Mouse (Mus musculus) liver, embryonic 16.5 days (tissue): ENCODE results near the gene Jmjd8. TPM values are rescaled to one million over a fixed set of nuclear protein-coding genes. Genes with fewer than 3 reads are reported as not detected.

ENCODE experiments used
- ATAC-seq: fragments of 200-750 bp; cut with Nextera tagmentation; 2 replicates; pipeline ENCODE4 v1.8.0; 2017; ENCODE audit warnings: low read depth, mild to moderate bottlenecking, moderate number of reproducible peaks, moderate library complexity
- H3K27ac ChIP-seq: fragments of 300-500 bp; sonication (generic); 2 replicates; pipeline ENCODE4 v1.5.1; 2014; ENCODE audit warnings: mild to moderate bottlenecking, low read length
- H3K27me3 ChIP-seq: fragments of 300-500 bp; sonication (generic); 2 replicates; pipeline ENCODE4 v1.6.1; 2014; ENCODE audit warnings: low read depth, low read length, mixed read lengths; ENCODE audit not compliant: control insufficient read depth, insufficient read depth
- H3K36me3 ChIP-seq: fragments of 300-500 bp; sonication (generic); 2 replicates; pipeline ENCODE4 v1.6.1; 2014; ENCODE audit warnings: mild to moderate bottlenecking; ENCODE audit not compliant: control insufficient read depth, insufficient read depth
- H3K4me1 ChIP-seq: fragments of 300-500 bp; sonication (generic); 2 replicates; pipeline ENCODE4 v1.6.1; 2014; ENCODE audit warnings: low read depth, low read length, mixed read lengths; ENCODE audit not compliant: control insufficient read depth
- H3K4me2 ChIP-seq: fragments of 300-500 bp; sonication (generic); 2 replicates; pipeline ENCODE4 v1.6.1; 2014; ENCODE audit warnings: low read depth, low read length, mixed read lengths
- H3K4me3 ChIP-seq: fragments of 300-500 bp; sonication (generic); 2 replicates; pipeline ENCODE4 v1.5.1; 2014; ENCODE audit warnings: low read depth, mild to moderate bottlenecking, low read length
- H3K9ac ChIP-seq: fragments of 300-500 bp; sonication (generic); 2 replicates; pipeline ENCODE4 v1.6.1; 2014; ENCODE audit warnings: low read depth, low read length
- H3K9me3 ChIP-seq: fragments of 300-500 bp; sonication (generic); replicated peaks from 2 replicates; pipeline ENCODE4 v1.6.1; 2016; ENCODE audit warnings: low read length; ENCODE audit not compliant: control insufficient read depth
- WGBS: fragments of 180-500 bp; shearing (Covaris S2); extraction: QIAGEN DNeasy Blood & Tissue Kit; methylation state at CpG from one replicate; pipeline ENCODE4 v1.1.7; 2014; ENCODE audit not compliant: insufficient replicate concordance; 5-methylcytosine and 5-hydroxymethylcytosine counted together
- polyA plus RNA-seq: library from polyadenylated mRNA; unstranded; fragments of >200 nt; fragmentation: Nextera tagmentation; extraction: Ambion mirVana; gene quantifications from 2 replicates; pipeline ENCODE4 v1.2.1, GENCODE M21; 2015

The Jmjd8 gene
- polyA plus RNA-seq = 20.7 and 23.5 TPM in 2 replicates

DNA sequence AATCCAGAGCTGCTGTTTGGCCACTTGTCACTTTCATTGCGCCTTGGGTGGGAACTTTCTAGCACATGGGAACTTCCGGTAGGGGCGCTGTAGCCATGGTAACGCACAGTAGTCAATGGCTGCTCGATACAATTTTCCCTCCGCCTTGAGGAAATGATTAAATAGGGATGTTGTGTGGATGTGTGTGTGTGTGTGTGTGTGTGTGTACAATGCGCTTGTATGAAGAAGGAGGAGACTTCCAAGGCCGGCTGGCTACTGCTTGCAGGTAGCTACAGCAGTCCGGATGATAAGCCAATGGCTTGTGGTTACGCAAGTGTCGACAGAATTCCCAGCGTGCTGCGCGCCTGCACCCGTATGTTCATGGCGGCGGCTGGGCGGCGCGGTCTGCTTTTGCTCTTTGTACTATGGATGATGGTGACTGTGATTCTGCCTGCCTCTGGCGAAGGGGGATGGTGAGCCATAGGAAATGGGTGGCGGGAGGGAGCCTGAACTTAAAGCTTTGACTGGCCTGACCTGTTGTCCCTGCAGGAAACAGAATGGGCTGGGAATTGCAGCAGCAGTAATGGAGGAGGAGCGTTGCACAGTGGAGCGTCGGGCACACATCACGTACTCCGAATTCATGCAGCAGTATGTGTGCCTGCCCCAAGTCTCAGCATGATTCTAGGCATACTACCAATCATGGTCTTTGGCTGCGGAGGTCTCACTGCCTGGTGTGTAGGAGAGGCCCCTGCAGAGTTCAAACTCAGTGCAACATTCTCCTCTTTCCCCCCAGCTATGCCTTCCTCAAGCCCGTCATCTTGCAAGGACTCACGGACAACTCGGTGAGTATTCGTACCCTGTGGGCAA is at the start of gene Jmjd8:
Gene Jmjd8 (plus strand): TSS at position 156 of the 846 bp plus-strand sequence.
- peak within 1 kb of the TSS; percentile 60 for H3K4me3 ChIP-seq
- H3K4me2 ChIP-seq = peak within 1 kb of the TSS; percentile 69
- peak within 1 kb of the TSS; percentile 73 for H3K9ac ChIP-seq
- 1% methylated on average over 32 of the region's 32 CpGs for whole genome bisulfite sequencing
- peak within 1 kb of the TSS; percentile 75 for H3K27ac ChIP-seq
- H3K4me1 ChIP-seq = peaks cover 60% of the 10 kb centered on the region
- H3K27me3 ChIP-seq = no peaks in the 10 kb centered on the region
- H3K9me3 ChIP-seq = no peaks in the 10 kb centered on the region
- peaks cover 14% of the 10 kb centered on the region for H3K36me3 ChIP-seq
- ATAC-seq = peak; percentile 11; the same call in 1 of the 2 replicates

DNA sequence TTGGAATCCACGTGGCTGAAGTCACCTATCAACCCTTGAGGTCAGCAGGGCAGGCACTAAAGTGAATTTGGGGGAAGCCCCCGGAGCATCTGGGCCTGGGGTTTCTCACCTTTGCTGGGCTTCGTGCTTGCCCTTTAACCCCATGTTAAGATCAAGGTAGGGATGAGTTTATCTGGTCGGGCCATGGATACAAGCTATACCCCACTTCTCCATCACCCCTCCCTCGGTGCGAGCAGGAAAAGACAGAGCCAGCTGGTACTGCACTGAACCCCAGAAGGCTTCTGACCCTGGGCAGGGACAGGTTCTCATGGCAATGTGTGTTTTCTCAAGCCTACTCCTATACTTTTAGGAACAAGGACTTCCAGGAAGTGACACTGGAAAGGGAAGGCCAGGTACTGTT is 47.3 kb upstream of the Jmjd8 start:
- Histone ChIP-seq H3K27me3 (no peaks in the 10 kb centered on the region), H3K36me3 (peaks cover 12% of the 10 kb centered on the region; the same call in 1 of the 2 replicates)
- WGBS = 76% methylated on average over 6 of the region's 6 CpGs

DNA sequence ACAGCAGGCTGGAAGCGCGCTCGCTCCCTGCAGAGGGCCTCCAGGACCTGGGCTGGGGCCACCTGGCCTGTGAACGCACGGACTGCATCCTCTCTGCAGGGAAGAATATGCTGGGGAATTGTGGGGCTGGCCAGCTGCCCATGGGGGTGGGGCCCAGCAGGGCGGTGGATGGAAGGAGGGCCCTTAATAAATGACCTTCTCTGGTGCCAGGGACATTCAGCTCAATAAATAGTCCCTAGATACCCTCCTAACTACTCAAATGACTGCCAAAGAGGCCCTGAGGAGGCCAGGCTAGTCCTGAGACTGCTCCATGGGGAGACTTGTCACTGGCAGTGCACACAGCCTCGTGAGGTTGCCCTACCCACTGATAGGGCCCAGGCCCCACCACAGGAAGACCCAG is 45.6 kb upstream of the Jmjd8 start:
- no peak for ATAC-seq
- H3K36me3 ChIP-seq = peaks cover 10% of the 10 kb centered on the region; the same call in 1 of the 2 replicates

More for the DNA sequence above, 47.3 kb upstream of the Jmjd8 start:
- no peak overlapping the region for H3K4me3 ChIP-seq
- peaks cover 5% of the 10 kb centered on the region for H3K4me1 ChIP-seq
- H3K4me2 ChIP-seq = no peak overlapping the region
- no peak for ATAC-seq
- H3K9ac ChIP-seq = no peak overlapping the region
- no peak overlapping the region for H3K27ac ChIP-seq
- H3K9me3 ChIP-seq = no peaks in the 10 kb centered on the region

GRCm38 (mm10) chr17:25783861-25784574 is 44.6 kb upstream of the Jmjd8 start:
- no peak overlapping the region for H3K4me3 ChIP-seq
- H3K4me1 ChIP-seq = peaks cover 5% of the 10 kb centered on the region
- no peak overlapping the region for H3K4me2 ChIP-seq
- whole genome bisulfite sequencing = 71% methylated on average over 15 of the region's 15 CpGs
- no peaks in the 10 kb centered on the region for H3K9me3 ChIP-seq
- ATAC-seq = no peak
- H3K27me3 ChIP-seq = no peaks in the 10 kb centered on the region
- H3K36me3 ChIP-seq = peaks cover 10% of the 10 kb centered on the region; the same call in 1 of the 2 replicates
- H3K27ac ChIP-seq = no peak overlapping the region
- H3K9ac ChIP-seq = no peak overlapping the region

More for the DNA sequence above, 45.6 kb upstream of the Jmjd8 start:
- no peak overlapping the region for H3K9ac ChIP-seq
- H3K4me1 ChIP-seq = peaks cover 5% of the 10 kb centered on the region
- WGBS = 66% methylated on average over 7 of the region's 7 CpGs
- H3K27ac ChIP-seq = no peak overlapping the region
- H3K4me3 ChIP-seq = no peak overlapping the region
- H3K27me3 ChIP-seq = no peaks in the 10 kb centered on the region
- no peak overlapping the region for H3K4me2 ChIP-seq
- H3K9me3 ChIP-seq = no peaks in the 10 kb centered on the region

- Histone ChIP-seq H3K4me3 (peak within 1 kb of the TSS; percentile 76), H3K27me3 (no peaks in the 10 kb centered on the region), H3K9me3 (no peaks in the 10 kb centered on the region), H3K36me3 (peaks cover 7% of the 10 kb centered on the region; the same call in 1 of the 2 replicates), H3K4me2 (peak within 1 kb of the TSS; percentile 69), H3K9ac (peak within 1 kb of the TSS; percentile 71), H3K4me1 (peaks cover 5% of the 10 kb centered on the region), H3K27ac (peak within 1 kb of the TSS; percentile 54)
- under 1% methylated on average over 23 of the region's 23 CpGs for WGBS
- peak; percentile 86 for ATAC-seq
Observed at GRCm38 (mm10) chr17:25785281-25785745, 43.4 kb upstream of the Jmjd8 start, which contains the start of gene Haghl. Gene Haghl, minus strand, starts transcription at chr17:25785673.

GRCm38 (mm10) chr17:25786280-25786679 is 42.4 kb upstream of the Jmjd8 start, which contains the start of gene Ccdc78:
Gene Ccdc78, plus strand, starts transcription at chr17:25786580.
- 66% methylated on average over 3 of the region's 3 CpGs for whole genome bisulfite sequencing
- Histone ChIP-seq H3K9me3 (no peaks in the 10 kb centered on the region), H3K4me1 (peaks cover 11% of the 10 kb centered on the region), H3K36me3 (peaks cover 4% of the 10 kb centered on the region; the same call in 1 of the 2 replicates), H3K4me2 (peak within 1 kb of the TSS; percentile 69), H3K27me3 (no peaks in the 10 kb centered on the region), H3K9ac (peak within 1 kb of the TSS; percentile 71), H3K27ac (peak within 1 kb of the TSS; percentile 54), H3K4me3 (peak within 1 kb of the TSS; percentile 76)
- no peak for ATAC-seq

DNA sequence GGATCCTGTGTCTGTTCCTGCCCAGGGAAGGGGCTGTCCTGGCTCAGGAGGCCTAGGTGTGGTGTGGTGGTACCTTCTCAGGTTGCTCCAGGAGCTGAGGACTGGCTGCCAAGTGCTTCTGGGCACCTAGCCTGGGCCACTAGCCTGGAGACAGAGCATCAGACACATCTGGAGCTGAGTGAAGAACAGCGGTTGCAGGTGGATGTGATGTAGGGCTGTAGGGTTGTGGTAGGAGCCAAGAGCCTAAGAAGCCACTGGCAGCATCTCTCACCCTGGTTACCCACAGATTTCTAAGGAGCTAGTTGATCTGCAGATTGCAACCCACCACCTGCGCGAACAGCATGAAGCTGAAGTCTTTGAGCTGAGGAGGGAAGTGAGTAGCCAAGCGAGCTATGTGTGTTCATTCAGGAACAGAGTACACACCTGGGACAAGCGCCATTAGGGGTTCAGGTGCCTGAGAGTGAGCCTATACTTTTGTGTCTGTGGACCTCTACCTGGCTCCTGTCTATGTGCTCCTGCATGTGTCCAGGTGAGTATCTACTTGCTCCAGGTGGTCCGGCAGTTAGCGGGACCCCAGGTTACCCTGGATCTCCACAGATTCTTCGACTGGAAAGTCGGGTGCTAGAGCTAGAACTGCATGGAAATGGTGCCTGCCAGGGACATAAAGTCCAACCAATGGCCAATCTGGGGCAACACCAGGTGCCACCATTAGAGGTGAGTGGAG is 41.7 kb upstream of the Jmjd8 start:
- Histone ChIP-seq H3K4me1 (peaks cover 14% of the 10 kb centered on the region), H3K27me3 (no peaks in the 10 kb centered on the region), H3K4me3 (no peak overlapping the region), H3K27ac (no peak overlapping the region), H3K4me2 (no peak overlapping the region), H3K36me3 (no peaks in the 10 kb centered on the region), H3K9me3 (no peaks in the 10 kb centered on the region), H3K9ac (no peak overlapping the region)
- ATAC-seq = no peak
- WGBS = 82% methylated on average over 9 of the region's 9 CpGs

GRCm38 (mm10) chr17:25791320-25791842 is 37.3 kb upstream of the Jmjd8 start:
- H3K4me3 ChIP-seq = peak overlapping the region; percentile 86
- H3K36me3 ChIP-seq = no peaks in the 10 kb centered on the region
- no peaks in the 10 kb centered on the region for H3K9me3 ChIP-seq
- no peaks in the 10 kb centered on the region for H3K27me3 ChIP-seq
- peak overlapping the region; percentile 91 for H3K4me2 ChIP-seq
- peaks cover 31% of the 10 kb centered on the region for H3K4me1 ChIP-seq
- 27% methylated on average over 19 of the region's 19 CpGs for WGBS
- no peak for ATAC-seq
- peak overlapping the region; percentile 78 for H3K9ac ChIP-seq
- peak overlapping the region; percentile 92 for H3K27ac ChIP-seq
